Mouse (Mus musculus): ENCODE measurements around the gene Gm10717.
"Not testable (repeated sequence)": the region's sequence is repeated elsewhere in the genome, so short reads cannot be mapped to it uniquely, and the experiment has no call there.

GRCm38 (mm10) chr9:3023985-3024648 is 1.1 kb upstream of the Gm10717 start:
- TF ChIP-seq MAX (IDR thresholded peaks at IDR 0.05); FOSL1 (IDR thresholded peaks at IDR 0.05; ENCODE audit: insufficient read depth, low read length, poor library complexity, severe bottlenecking); CTCF (IDR thresholded peaks at IDR 0.05; ENCODE audit: control insufficient read depth, insufficient read depth, insufficient read length); USF1 (IDR thresholded peaks at IDR 0.05; ENCODE audit: low read depth); CEBPB (IDR thresholded peaks at IDR 0.05; ENCODE audit: low read depth); MYOD1 (IDR thresholded peaks at IDR 0.05; ENCODE audit: control insufficient read depth, insufficient read length, low read depth); MYOG (IDR thresholded peaks at IDR 0.05; ENCODE audit: control insufficient read depth, extremely low read depth, insufficient read length): not testable (repeated sequence)

All from C2C12 (cell line).